Mouse (Mus musculus) brain, adult 10 weeks (tissue): Measurements from ENCODE around the gene A2m. TPM values are rescaled to one million over a fixed set of nuclear protein-coding genes. Genes with fewer than 3 reads are reported as not detected.

Experiments used
- polyA plus RNA-seq: library from polyadenylated mRNA; stranded (reverse); fragments of 350-450 nt; fragmentation: Illumina TruSeq; extraction: RNeasy Lipid Tissue Mini Kit (QIAGEN cat#74804); gene quantifications from one replicate; pipeline ENCODE4 v1.2.3, GENCODE M21; 2015; ENCODE audit warnings: low read depth, low replicate concordance

A2m gene
- polyA plus RNA-seq: 2.9 TPM

DNA sequence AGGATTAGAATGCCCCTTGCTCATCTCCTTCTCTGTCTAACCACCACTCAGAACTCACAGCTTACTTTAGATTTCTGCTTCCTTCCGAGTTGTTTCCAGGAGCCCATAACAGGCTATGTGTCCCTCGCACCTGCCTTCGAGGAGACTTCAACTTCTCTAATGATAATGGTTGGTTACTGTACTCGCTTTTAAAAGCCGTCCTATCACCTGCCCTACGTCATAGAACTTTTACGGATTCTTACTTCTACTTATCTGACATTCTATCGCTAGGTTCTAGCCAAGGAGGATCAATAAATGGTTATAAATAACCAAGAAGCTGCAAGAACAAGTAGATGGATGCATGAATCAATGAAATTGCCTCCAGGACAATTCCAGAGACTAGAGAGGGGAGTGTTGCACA, at the start of gene A2m:
Gene A2m (plus strand): TSS at position 301 of the 400 bp plus-strand sequence.

Other genes starting within 250 kb of the A2m start
- gene Iqsec3, start 161.7 kb upstream of the A2m start, polyA plus RNA-seq: 62.1 TPM
- not detected for gene Gm7298, start 97.6 kb downstream of the A2m start, polyA plus RNA-seq
- gene Mug1, start 203.2 kb downstream of the A2m start, polyA plus RNA-seq: 0.15 TPM